Comparison of ENCODE assay signal across 8 mouse cellular contexts in genomic region chr1:82834572-82834971, GRCm38 (mm10). TPM values are rescaled to one million over a fixed set of nuclear protein-coding genes. Genes with fewer than 3 reads are reported as not detected.
DNase-seq lines count a peak whose midpoint lies in the region; ATAC-seq and TF ChIP-seq lines count a peak whose summit lies in the region.

No protein-coding gene starts in this region.

- no peak for TF ChIP-seq CTCF in liver, embryonic 14.5 days (IDR thresholded peaks at IDR 0.05; ENCODE audit: low read depth)

- no peak for DNase-seq in limb, embryonic 11.5 days (ENCODE audit: low spot score)
- no peak for DNase-seq in limb, embryonic 10.5 days (ENCODE audit: low spot score)
- DNase-seq in MN1 (ENCODE audit: low spot score) = peak; percentile 38
- peak; percentile 82 to 86 (median 84) for DNase-seq in liver, embryonic 14.5 days (ENCODE audit: low read depth in 3 of 3, low spot score in 3 of 3)
- DNase-seq in B cell, adult 2 months = no peak
- DNase-seq in left cerebral cortex, adult 11 months (ENCODE audit: low spot score) = no peak
- DNase-seq in right cerebral cortex, postnatal 36 days (ENCODE audit: low spot score in 2 of 2) = no peak

- no peak overlapping the region for H3K4me3 ChIP-seq in limb, embryonic 11.5 days (ENCODE audit: low read depth, low read length)
- H3K4me3 ChIP-seq in limb, embryonic 10.5 days = no peak overlapping the region
- H3K4me3 ChIP-seq in liver, embryonic 14.5 days (ENCODE audit: insufficient read depth in 1 of 2, low read depth in 2 of 2, low read length in 2 of 2) = peak overlapping the region in 1 of 2 experiments; percentile 8; a peak in 2 of 4 replicates

- WGBS in limb, embryonic 11.5 days = 65% methylated on average over 8 of the region's 8 CpGs
- WGBS in limb, embryonic 10.5 days = 79% methylated on average over 8 of the region's 8 CpGs
- 8% methylated on average over 8 of the region's 8 CpGs for WGBS in liver, embryonic 14.5 days (ENCODE audit: insufficient replicate concordance)

- no peaks in the 10 kb centered on the region for H3K36me3 ChIP-seq in limb, embryonic 11.5 days (ENCODE audit: control insufficient read depth, insufficient read depth, low read length)
- H3K36me3 ChIP-seq in limb, embryonic 10.5 days = no peaks in the 10 kb centered on the region
- H3K36me3 ChIP-seq in liver, embryonic 14.5 days (replicated peaks; ENCODE audit: control insufficient read depth, insufficient read depth, low read depth) = no peaks in the 10 kb centered on the region

- no peaks in the 10 kb centered on the region for H3K9me3 ChIP-seq in limb, embryonic 11.5 days (ENCODE audit: control insufficient read depth, low read length)
- H3K9me3 ChIP-seq in limb, embryonic 10.5 days (replicated peaks) = no peaks in the 10 kb centered on the region
- H3K9me3 ChIP-seq in liver, embryonic 14.5 days (ENCODE audit: control insufficient read depth, low read length) = no peaks in the 10 kb centered on the region

- H3K27ac ChIP-seq in limb, embryonic 11.5 days (replicated peaks; ENCODE audit: low read depth, low read length) = no peak overlapping the region
- H3K27ac ChIP-seq in limb, embryonic 10.5 days = no peak overlapping the region
- peak overlapping the region; percentile 99 for H3K27ac ChIP-seq in liver, embryonic 14.5 days

- no peak overlapping the region for H3K9ac ChIP-seq in limb, embryonic 11.5 days (ENCODE audit: low read length)
- H3K9ac ChIP-seq in liver, embryonic 14.5 days (replicated peaks) = peak overlapping the region; percentile 77

- ATAC-seq in limb, embryonic 11.5 days (ENCODE audit: insufficient number of reproducible peaks, low FRiP score, low TSS enrichment, low read depth) = 0 out of 2 replicates have a peak, but pooled peaks have one; percentile 31
- ATAC-seq in erythroblast, adult 5-6 weeks (replicated peaks; ENCODE audit: low FRiP score, poor library complexity, severe bottlenecking) = peak; percentile 72
- ATAC-seq in liver, embryonic 14.5 days (ENCODE audit: insufficient read depth) = peak; percentile 76

- no peaks in the 10 kb centered on the region for H3K4me1 ChIP-seq in limb, embryonic 11.5 days (ENCODE audit: control insufficient read depth, insufficient read depth, low read length)
- peaks cover 8% of the 10 kb centered on the region; the same call in 1 of the 2 replicates for H3K4me1 ChIP-seq in limb, embryonic 10.5 days
- peaks cover 71 to 77% of the 10 kb centered on the region in 2 experiments for H3K4me1 ChIP-seq in liver, embryonic 14.5 days (replicated peaks; ENCODE audit: control insufficient read depth in 2 of 2, insufficient read depth in 2 of 2, low read length in 1 of 2)

- no peaks in the 10 kb centered on the region for H3K27me3 ChIP-seq in limb, embryonic 11.5 days (ENCODE audit: control insufficient read depth, insufficient read depth, low read length)
- H3K27me3 ChIP-seq in limb, embryonic 10.5 days (ENCODE audit: low read depth, poor library complexity, severe bottlenecking) = no peaks in the 10 kb centered on the region
- H3K27me3 ChIP-seq in liver, embryonic 14.5 days (ENCODE audit: control insufficient read depth, insufficient read depth, low read length) = no peaks in the 10 kb centered on the region

- H3K4me2 ChIP-seq in limb, embryonic 11.5 days (ENCODE audit: low read depth, severe bottlenecking) = no peak overlapping the region
- peak overlapping the region; percentile 62 for H3K4me2 ChIP-seq in liver, embryonic 14.5 days (ENCODE audit: low read depth)

- peak; percentile 62 for TF ChIP-seq EP300 in liver, embryonic 14.5 days (IDR thresholded peaks at IDR 0.05; ENCODE audit: low read depth)

RNA-seq across cellular contexts. Expression of gene Agfg1, which starts 4.7 kb away (rescaled TPM):
- polyA plus RNA-seq in limb, embryonic 11.5 days (2014; fragmentation: Nextera tagmentation; extraction: Ambion mirVana) = 39.8 and 42.1 TPM in 2 replicates
- polyA plus RNA-seq in limb, embryonic 10.5 days (2016; fragmentation: Nextera tagmentation; extraction: Ambion mirVana) = 26.9 and 30.5 TPM in 2 replicates
- total RNA-seq in erythroblast, adult 5-6 weeks (2015; ENCODE audit: low replicate concordance) = 19.9 and 20.0 TPM in 2 replicates
- 13.4 and 20.8 TPM in 2 replicates for total RNA-seq in erythroblast, adult 5-6 weeks (2017; ENCODE audit: low replicate concordance)
- 43.8 and 47.8 TPM in 2 replicates for polyA plus RNA-seq in liver, embryonic 14.5 days (2012; rRNA removed)
- 59.4 and 65.3 TPM in 2 replicates for polyA plus RNA-seq in liver, embryonic 14.5 days (2014; fragmentation: Nextera tagmentation; extraction: Ambion mirVana)

Comparison
In these comparisons a context has a peak if more than half of its experiments do, and no peak if none do; other contexts are left out.
1. DNase-seq: peak in MN1 (single experiment) and liver, embryonic 14.5 days (3 of 3); none in limb, embryonic 11.5 days (single experiment), limb, embryonic 10.5 days (single experiment), B cell, adult 2 months (0 of 2), left cerebral cortex, adult 11 months (single experiment) and right cerebral cortex, postnatal 36 days (0 of 2).
2. Peak in every context shown above with its lines, with median percentiles within 50 percentile points of each other: ATAC-seq.